Mouse (Mus musculus) neural tube, embryonic 12.5 days (tissue): ENCODE measurements at regions not wholly inside any gene's neighbourhood (a gene's known extent, or its start where the extent isn't known, plus 50 kb on each side); places are given as distances from the start of the nearest gene placed in this dataset.

Source experiments
- ATAC-seq: fragments of 200-750 bp; cut with Nextera tagmentation; 2 replicates; pipeline ENCODE4 v1.8.0; 2017; ENCODE audit warnings: low read depth, mild to moderate bottlenecking, moderate TSS enrichment, moderate library complexity; ENCODE audit not compliant: low FRiP score
- H3K27ac ChIP-seq: fragments of 300-500 bp; sonication (generic); 2 replicates; pipeline ENCODE4 v1.5.1; 2016
- H3K27me3 ChIP-seq: fragments of 300-500 bp; sonication (generic); replicated peaks from 2 replicates; pipeline ENCODE4 v1.6.1; 2016; ENCODE audit warnings: mild to moderate bottlenecking
- H3K36me3 ChIP-seq: fragments of 300-500 bp; sonication (generic); 2 replicates; pipeline ENCODE4 v1.6.1; 2016; ENCODE audit warnings: mild to moderate bottlenecking
- H3K4me1 ChIP-seq: fragments of 300-500 bp; sonication (generic); 2 replicates; pipeline ENCODE4 v1.6.1; 2016
- H3K4me2 ChIP-seq: fragments of 300-500 bp; sonication (generic); replicated peaks from 2 replicates; pipeline ENCODE4 v1.6.1; 2016; ENCODE audit warnings: mild to moderate bottlenecking
- H3K4me3 ChIP-seq: fragments of 300-500 bp; sonication (generic); 2 replicates; pipeline ENCODE4 v1.5.1; 2016
- H3K9ac ChIP-seq: fragments of 300-500 bp; sonication (generic); 2 replicates; pipeline ENCODE4 v1.6.1; 2016; ENCODE audit warnings: mild to moderate bottlenecking
- H3K9me3 ChIP-seq: fragments of 300-500 bp; sonication (generic); 2 replicates; pipeline ENCODE4 v1.6.1; 2016; ENCODE audit warnings: mild to moderate bottlenecking
- WGBS: fragments of 180-500 bp; shearing (Covaris S2); methylation state at CpG from one replicate; pipeline ENCODE4 v1.1.7; 2016; 5-methylcytosine and 5-hydroxymethylcytosine counted together

DNA sequence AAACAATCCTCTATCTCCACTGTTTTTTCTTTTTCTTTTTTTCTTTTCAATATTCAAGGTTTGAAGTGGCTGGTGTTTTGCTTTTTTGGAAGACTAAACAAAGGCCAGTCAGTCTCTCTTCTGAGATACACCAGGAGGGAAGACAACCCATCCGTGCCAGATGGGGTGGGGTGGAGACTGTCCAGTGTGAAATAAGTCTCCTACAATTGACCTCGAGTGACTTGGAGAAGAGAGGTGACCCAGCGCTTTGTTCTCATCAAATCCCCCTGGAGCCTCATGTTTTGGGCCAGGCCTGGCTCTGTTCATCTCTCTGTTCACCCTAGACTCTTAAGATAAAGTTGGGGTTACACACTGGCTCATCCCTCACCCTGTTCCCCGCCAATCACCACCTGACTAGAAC is 169.2 kb upstream of the Tbca start:
- Histone ChIP-seq H3K9me3 (no peaks in the 10 kb centered on the region), H3K36me3 (no peaks in the 10 kb centered on the region)
- 56% methylated on average over 4 of the region's 4 CpGs for WGBS

DNA sequence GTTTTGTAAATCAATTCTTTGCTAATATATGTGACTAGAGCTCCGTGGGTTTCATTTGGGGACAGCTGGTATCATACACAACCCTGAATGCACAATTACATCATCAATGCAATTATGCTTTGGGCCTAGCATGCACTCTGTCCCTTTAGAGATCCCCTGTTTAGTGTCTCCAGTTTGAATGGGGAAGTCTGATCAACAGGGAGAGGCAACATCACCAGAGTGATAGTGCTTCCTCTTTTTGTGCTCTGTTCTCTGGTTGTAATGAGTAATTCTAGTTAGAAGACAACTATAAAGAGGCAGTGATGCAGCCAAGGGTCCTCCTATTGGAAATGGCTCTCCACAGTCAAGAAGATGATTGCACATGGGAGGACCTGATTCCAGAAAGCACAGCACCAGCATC is 158.7 kb upstream of the Tbca start:
- Histone ChIP-seq H3K27ac (no peak overlapping the region), H3K27me3 (peaks cover 8% of the 10 kb centered on the region; the same call in 1 of the 2 replicates), H3K9ac (no peak overlapping the region), H3K36me3 (no peaks in the 10 kb centered on the region), H3K4me3 (no peak overlapping the region), H3K4me2 (no peak overlapping the region), H3K9me3 (no peaks in the 10 kb centered on the region), H3K4me1 (no peaks in the 10 kb centered on the region)
- 45% methylated on average over 1 of the region's 1 CpGs for WGBS
- ATAC-seq = no peak

More for the DNA sequence above, 169.2 kb upstream of the Tbca start:
- no peak overlapping the region for H3K4me2 ChIP-seq
- no peak overlapping the region for H3K9ac ChIP-seq
- no peaks in the 10 kb centered on the region for H3K4me1 ChIP-seq
- ATAC-seq = no peak
- H3K4me3 ChIP-seq = no peak overlapping the region
- no peak overlapping the region for H3K27ac ChIP-seq
- peaks cover 29% of the 10 kb centered on the region for H3K27me3 ChIP-seq

DNA sequence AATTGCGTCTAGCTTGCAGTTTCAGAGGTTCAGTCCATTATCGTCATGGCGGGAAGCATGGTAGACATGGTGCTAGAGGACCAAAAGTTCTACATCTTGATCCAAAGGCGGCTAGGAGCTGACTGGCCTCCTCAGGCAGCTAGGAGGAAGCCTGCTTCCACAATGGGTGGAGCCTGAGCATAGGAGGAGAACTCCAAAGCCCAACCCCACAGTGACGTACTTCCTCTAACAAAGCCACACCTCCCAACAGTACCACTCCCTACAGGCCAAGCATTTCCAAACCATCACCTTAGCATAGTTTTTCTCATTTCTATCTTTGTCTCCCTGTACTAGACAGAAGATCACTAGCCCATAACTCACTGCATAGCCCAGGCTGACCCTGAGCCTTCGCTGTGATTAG is 158.0 kb upstream of the Tbca start:
- H3K27ac ChIP-seq = no peak overlapping the region
- 90% methylated on average over 6 of the region's 6 CpGs for WGBS
- H3K9ac ChIP-seq = no peak overlapping the region
- H3K4me2 ChIP-seq = no peak overlapping the region
- no peaks in the 10 kb centered on the region for H3K9me3 ChIP-seq
- H3K36me3 ChIP-seq = no peaks in the 10 kb centered on the region
- ATAC-seq = no peak
- no peak overlapping the region for H3K4me3 ChIP-seq
- no peaks in the 10 kb centered on the region for H3K4me1 ChIP-seq
- peaks cover 8% of the 10 kb centered on the region; the same call in 1 of the 2 replicates for H3K27me3 ChIP-seq

DNA sequence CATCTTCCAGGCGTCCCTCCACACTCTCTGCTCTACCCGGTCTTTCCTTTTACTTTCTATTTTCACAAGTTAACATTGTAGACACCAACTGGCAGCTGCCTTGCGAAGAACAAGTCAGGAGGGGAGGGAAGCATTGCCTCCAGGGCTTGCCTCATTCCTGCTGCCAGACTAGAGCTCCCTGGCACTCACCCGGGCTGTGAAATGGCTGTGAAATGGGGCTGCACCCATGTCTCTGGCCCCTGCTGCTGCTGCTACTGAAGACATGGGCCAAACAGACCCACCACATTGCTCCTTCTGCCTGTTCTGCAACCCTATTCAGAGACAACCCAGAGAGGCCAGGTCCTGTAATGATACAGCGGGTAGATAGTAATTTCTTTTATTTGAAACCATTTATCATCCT is 156.0 kb upstream of the Tbca start:
- WGBS = 61% methylated on average over 5 of the region's 5 CpGs
- no peaks in the 10 kb centered on the region for H3K36me3 ChIP-seq
- no peaks in the 10 kb centered on the region for H3K4me1 ChIP-seq
- H3K9ac ChIP-seq = no peak overlapping the region
- peaks cover 10% of the 10 kb centered on the region; the same call in 1 of the 2 replicates for H3K27me3 ChIP-seq
- H3K4me2 ChIP-seq = no peak overlapping the region
- H3K4me3 ChIP-seq = no peak overlapping the region
- no peaks in the 10 kb centered on the region for H3K9me3 ChIP-seq
- no peak for ATAC-seq
- no peak overlapping the region for H3K27ac ChIP-seq

DNA sequence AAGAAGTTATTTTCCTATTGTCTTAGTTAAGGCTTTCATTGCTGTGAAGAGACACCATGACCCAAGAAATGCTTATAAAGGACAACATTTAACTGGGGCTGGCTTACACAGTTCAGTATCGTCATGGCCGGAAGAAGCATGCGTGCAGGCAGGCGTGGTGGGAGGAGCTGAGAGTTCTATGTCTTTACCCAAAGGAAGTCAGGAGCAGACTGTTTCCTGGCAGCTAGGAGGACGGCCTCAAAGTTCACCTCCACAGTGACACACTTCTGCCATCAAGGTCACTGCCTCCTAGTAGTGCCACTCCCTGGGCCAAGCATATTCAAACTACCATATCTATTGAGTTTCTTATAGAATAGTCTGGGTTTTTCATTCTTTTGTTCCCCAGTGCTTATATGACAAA is 148.4 kb upstream of the Tbca start:
- H3K4me2 ChIP-seq = no peak overlapping the region
- H3K36me3 ChIP-seq = no peaks in the 10 kb centered on the region
- no peaks in the 10 kb centered on the region for H3K4me1 ChIP-seq
- H3K9me3 ChIP-seq = no peaks in the 10 kb centered on the region
- WGBS = 88% methylated on average over 5 of the region's 5 CpGs
- no peak for ATAC-seq
- H3K9ac ChIP-seq = no peak overlapping the region
- H3K27ac ChIP-seq = no peak overlapping the region
- H3K27me3 ChIP-seq = peaks cover 13% of the 10 kb centered on the region
- no peak overlapping the region for H3K4me3 ChIP-seq

DNA sequence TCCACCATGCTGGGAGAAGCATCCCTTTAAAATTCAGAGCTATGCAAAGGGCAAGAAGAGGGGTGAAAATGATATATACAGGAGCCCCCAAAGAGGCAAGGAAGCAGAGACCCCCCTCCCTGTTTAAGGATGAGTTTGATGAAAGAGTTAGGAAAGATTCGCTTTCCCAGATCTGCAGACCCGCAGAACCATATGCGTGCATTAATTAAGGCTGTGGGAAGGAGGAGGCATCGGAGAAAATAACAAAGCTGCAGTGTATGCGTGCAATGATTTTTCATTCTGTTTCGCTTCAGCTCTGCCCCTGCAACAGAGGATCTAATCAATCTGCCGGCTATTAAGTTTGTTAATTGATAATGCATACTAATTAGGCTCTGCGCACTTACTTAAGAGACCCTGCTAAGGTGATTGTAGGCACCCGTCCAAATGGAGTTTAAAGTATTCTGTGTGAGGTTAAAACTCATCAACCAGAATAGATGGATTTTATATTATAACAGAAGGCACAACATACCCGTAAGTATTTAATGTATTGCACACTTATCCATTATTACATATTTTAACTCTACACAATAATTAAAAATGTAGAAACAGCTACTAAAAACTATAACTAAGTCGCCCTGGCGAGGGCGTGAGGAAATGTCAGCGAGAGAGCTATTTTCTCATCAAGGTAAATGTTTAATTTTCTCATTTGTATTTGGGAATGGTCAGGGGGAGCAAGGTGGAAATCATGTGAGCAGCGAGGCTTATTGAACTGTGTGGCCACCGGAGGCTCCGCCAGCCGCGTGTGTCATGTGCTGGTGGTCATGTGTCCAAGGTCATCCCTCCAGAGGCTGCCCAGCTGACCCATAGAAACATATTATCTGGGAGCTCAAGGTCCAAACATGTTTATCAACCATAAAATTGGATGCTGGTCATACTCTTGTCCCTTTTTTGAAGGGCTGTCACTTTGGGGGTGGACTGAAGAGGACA is 143.2 kb upstream of the Tbca start:
- ATAC-seq = no peak
- Histone ChIP-seq H3K27me3 (peaks cover 20% of the 10 kb centered on the region), H3K9me3 (no peaks in the 10 kb centered on the region), H3K4me2 (peak overlapping the region; percentile 31; the same call in 1 of the 2 replicates), H3K4me3 (no peak overlapping the region), H3K9ac (no peak overlapping the region), H3K4me1 (no peaks in the 10 kb centered on the region), H3K36me3 (no peaks in the 10 kb centered on the region), H3K27ac (no peak overlapping the region)
- 66% methylated on average over 19 of the region's 19 CpGs for WGBS

DNA sequence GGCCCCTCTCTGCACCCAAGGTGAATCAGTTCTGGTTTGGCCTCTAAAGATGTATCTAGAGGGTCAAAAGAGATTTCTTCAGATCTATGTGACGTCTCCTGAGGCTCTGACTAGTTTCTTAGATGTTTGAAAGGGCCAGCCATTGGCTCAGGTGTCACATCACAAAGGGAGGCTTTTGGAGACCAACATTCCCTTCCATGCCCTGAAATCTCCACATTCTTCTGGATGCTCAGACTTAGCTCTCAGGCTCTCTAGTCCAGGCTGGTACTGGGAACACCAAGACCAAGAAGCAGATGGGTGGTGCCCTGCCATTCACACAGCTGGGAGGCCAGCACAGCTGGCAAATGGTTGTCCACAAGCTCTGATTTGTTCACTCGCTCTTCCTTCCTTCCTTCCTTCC is 142.4 kb upstream of the Tbca start:
- H3K27me3 ChIP-seq = peaks cover 20% of the 10 kb centered on the region
- WGBS = 86% methylated on average over 2 of the region's 2 CpGs

DNA sequence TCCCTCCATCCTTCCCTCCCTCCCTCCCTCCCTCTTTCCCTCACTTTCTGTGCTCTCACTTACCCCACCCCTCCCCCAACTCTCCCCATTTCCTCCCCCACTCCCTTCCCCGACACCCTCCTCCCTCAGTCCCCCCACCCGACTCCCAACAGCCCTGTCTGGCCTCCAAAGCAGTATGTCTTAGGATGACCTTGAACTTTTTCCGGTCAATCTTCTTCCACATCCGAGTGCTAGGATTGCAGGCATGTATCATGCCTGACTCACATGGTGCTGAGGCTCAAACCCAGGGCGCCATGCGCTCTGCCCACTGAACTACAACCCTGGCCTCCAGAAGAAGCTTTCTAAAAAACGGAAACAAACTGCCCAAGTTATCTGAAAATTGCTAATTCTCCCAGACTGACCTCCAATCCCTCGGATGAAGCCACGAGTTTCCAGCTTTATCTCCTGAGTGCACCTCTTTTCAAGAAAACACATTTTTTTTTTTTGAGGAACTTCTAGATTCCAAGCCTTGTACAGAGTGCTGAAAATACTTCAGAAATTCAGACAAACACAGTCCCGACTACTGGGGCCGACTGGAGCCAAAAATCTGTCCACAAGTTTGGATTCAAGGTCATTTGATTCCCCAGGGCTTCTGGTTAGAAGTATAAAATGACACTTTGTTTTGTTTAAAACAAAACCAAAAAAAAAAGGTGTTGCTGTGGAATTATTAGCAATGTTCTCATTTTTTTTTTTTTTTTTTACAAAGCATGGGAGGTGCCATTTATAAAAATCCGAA is 141.7 kb upstream of the Tbca start:
- no peak for ATAC-seq
- H3K4me2 ChIP-seq = no peak overlapping the region
- no peak overlapping the region for H3K9ac ChIP-seq
- no peaks in the 10 kb centered on the region for H3K4me1 ChIP-seq
- no peaks in the 10 kb centered on the region for H3K9me3 ChIP-seq
- H3K4me3 ChIP-seq = no peak overlapping the region
- H3K27ac ChIP-seq = no peak overlapping the region
- H3K36me3 ChIP-seq = no peaks in the 10 kb centered on the region
- peaks cover 20% of the 10 kb centered on the region for H3K27me3 ChIP-seq
- WGBS = 73% methylated on average over 12 of the region's 12 CpGs

More for the DNA sequence above, 142.4 kb upstream of the Tbca start:
- Histone ChIP-seq H3K9me3 (no peaks in the 10 kb centered on the region), H3K27ac (no peak overlapping the region), H3K9ac (no peak overlapping the region), H3K4me2 (no peak overlapping the region), H3K36me3 (no peaks in the 10 kb centered on the region), H3K4me3 (no peak overlapping the region), H3K4me1 (no peaks in the 10 kb centered on the region)
- ATAC-seq = no peak

DNA sequence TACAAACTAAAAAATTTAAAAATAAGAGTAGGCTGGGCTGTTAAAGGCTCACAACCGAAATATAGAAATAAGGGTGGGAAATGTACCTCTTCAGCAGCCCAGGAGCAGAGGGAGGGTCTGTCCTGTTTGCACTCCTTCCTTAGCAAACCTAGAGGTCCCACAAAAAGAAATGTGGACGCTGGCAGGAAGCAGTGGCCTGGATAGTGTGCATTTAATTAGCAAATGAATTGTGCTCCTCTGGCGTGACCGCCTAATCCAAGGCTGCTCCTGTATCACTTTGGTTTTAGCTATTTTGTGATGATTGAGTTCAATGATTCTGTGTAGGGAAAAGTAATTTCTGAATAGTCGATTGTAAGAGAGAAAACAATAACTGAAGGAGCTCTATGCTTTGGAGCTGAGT is 141.1 kb upstream of the Tbca start:
- peaks cover 20% of the 10 kb centered on the region for H3K27me3 ChIP-seq
- ATAC-seq = no peak

DNA sequence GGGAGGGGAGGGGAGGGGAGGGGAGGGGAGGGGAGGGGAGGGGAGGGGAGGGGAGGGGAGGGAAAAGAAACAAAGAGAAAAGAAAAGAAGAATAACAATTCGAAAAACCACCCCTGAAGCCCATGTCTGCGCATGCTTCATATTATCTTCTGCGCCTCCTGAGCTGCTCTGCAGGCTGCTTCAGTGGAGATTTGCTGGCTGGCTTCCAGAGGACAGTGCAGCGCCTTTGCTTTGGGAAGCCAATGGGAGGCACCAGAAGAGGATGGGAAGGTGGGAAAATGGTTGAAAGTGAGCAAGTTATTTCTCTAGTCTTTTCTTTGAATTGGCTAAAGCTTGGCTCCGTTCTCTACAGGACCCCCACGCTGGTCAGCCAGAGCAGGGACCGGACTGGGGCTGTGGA is 137.8 kb upstream of the Tbca start:
- ATAC-seq = no peak
- Histone ChIP-seq H3K9me3 (no peaks in the 10 kb centered on the region), H3K4me3 (no peak overlapping the region), H3K36me3 (no peaks in the 10 kb centered on the region), H3K27me3 (peaks cover 10% of the 10 kb centered on the region; the same call in 1 of the 2 replicates), H3K4me1 (no peaks in the 10 kb centered on the region), H3K4me2 (no peak overlapping the region), H3K9ac (no peak overlapping the region), H3K27ac (no peak overlapping the region)
- 75% methylated on average over 7 of the region's 7 CpGs for WGBS

More for the DNA sequence above, 141.1 kb upstream of the Tbca start:
- Histone ChIP-seq H3K9ac (no peak overlapping the region), H3K27ac (no peak overlapping the region), H3K4me2 (no peak overlapping the region), H3K9me3 (no peaks in the 10 kb centered on the region), H3K36me3 (no peaks in the 10 kb centered on the region), H3K4me1 (no peaks in the 10 kb centered on the region), H3K4me3 (no peak overlapping the region)
- 53% methylated on average over 5 of the region's 5 CpGs for WGBS

DNA sequence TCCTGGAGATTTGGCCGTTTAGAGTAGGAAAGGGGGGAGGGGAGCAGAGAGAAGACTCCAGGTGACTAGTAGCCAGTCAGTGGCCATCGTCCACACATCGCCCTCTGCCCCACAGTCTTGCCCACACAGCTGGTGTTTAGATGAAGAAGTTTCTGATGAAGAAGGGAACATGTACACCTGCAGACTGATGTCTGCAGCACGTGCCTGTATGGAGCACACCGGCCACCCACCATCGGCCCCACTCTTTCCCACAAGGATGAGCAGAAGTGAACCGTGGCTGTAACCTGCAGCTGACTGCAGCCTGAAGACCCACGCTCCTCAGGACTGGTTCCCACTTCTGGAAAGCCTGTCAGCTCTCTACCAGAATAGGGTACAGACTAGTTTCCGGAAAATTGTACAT is 121.1 kb upstream of the Tbca start:
- no peak overlapping the region for H3K4me3 ChIP-seq
- no peak for ATAC-seq
- H3K9ac ChIP-seq = no peak overlapping the region
- H3K27me3 ChIP-seq = peaks cover 20% of the 10 kb centered on the region; the same call in 1 of the 2 replicates
- H3K36me3 ChIP-seq = no peaks in the 10 kb centered on the region
- H3K4me2 ChIP-seq = no peak overlapping the region
- WGBS = 87% methylated on average over 9 of the region's 9 CpGs
- no peaks in the 10 kb centered on the region for H3K4me1 ChIP-seq
- no peak overlapping the region for H3K27ac ChIP-seq
- no peaks in the 10 kb centered on the region for H3K9me3 ChIP-seq

DNA sequence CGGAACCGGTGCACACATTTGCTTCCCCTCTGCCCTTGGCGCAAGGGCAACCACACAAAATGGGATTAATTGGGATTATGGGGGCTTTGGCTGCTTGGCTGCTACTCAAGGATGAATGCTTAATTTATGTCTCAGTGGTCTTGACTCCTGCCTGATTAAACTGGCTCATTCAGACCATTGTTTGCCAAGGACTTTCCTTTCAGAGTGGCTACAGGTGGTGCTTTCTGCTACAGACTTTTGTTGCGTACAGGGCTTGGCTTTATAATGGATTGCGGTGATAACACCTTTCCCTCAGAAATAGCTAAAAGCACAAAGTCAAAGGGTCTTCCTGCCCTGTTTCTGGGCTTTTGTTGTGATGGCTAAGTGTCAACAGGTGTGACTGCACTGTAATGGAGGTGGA is 120.4 kb upstream of the Tbca start:
- no peaks in the 10 kb centered on the region for H3K9me3 ChIP-seq
- H3K36me3 ChIP-seq = no peaks in the 10 kb centered on the region
- H3K4me3 ChIP-seq = no peak overlapping the region
- no peak for ATAC-seq
- H3K9ac ChIP-seq = no peak overlapping the region
- no peaks in the 10 kb centered on the region for H3K4me1 ChIP-seq
- no peak overlapping the region for H3K4me2 ChIP-seq
- H3K27ac ChIP-seq = no peak overlapping the region
- WGBS = 69% methylated on average over 5 of the region's 5 CpGs
- peaks cover 20% of the 10 kb centered on the region; the same call in 1 of the 2 replicates for H3K27me3 ChIP-seq
